Mouse (Mus musculus): ENCODE measurements at regions not wholly inside any gene's neighbourhood (a gene's known extent, or its start where the extent isn't known, plus 50 kb on each side); places are given as distances from the start of the nearest gene placed in this dataset.

GRCm38 (mm10) chr13:44059436-44059835, 274.9 kb downstream of the Cd83 start:
- Histone ChIP-seq H3K9ac (ENCODE audit: low read length) (no peak overlapping the region), H3K9me3 (ENCODE audit: control insufficient read depth, low read length) (no peaks in the 10 kb centered on the region), H3K4me2 (ENCODE audit: low read length) (no peak overlapping the region), H3K27me3 (replicated peaks; ENCODE audit: control insufficient read depth, insufficient read depth, low read length) (no peaks in the 10 kb centered on the region), H3K4me3 (ENCODE audit: low read depth, low read length) (no peak overlapping the region), H3K27ac (ENCODE audit: low read depth) (no peak overlapping the region), H3K4me1 (replicated peaks; ENCODE audit: control insufficient read depth, insufficient read depth, low read length) (peaks cover 33% of the 10 kb centered on the region), H3K36me3 (ENCODE audit: control insufficient read depth, insufficient read depth, low read length) (no peaks in the 10 kb centered on the region)
- no peak for DNase-seq (ENCODE audit: low spot score)
- no peak for ATAC-seq (replicated peaks; ENCODE audit: low FRiP score, low TSS enrichment, low read depth)
- 46% methylated on average over 8 of the region's 8 CpGs for WGBS

- Histone ChIP-seq H3K4me1 (replicated peaks; ENCODE audit: control insufficient read depth, insufficient read depth, low read length) (peaks cover 33% of the 10 kb centered on the region), H3K27me3 (replicated peaks; ENCODE audit: control insufficient read depth, insufficient read depth, low read length) (no peaks in the 10 kb centered on the region), H3K27ac (ENCODE audit: low read depth) (no peak overlapping the region), H3K4me3 (ENCODE audit: low read depth, low read length) (no peak overlapping the region), H3K4me2 (ENCODE audit: low read length) (no peak overlapping the region), H3K36me3 (ENCODE audit: control insufficient read depth, insufficient read depth, low read length) (no peaks in the 10 kb centered on the region), H3K9ac (ENCODE audit: low read length) (no peak overlapping the region), H3K9me3 (ENCODE audit: control insufficient read depth, low read length) (no peaks in the 10 kb centered on the region)
- DNase-seq (ENCODE audit: low spot score) (no peak), ATAC-seq (replicated peaks; ENCODE audit: low FRiP score, low TSS enrichment, low read depth) (no peak)
- 80% methylated on average over 4 of the region's 4 CpGs for WGBS
Measured at GRCm38 (mm10) chr13:44061286-44061685, 276.7 kb downstream of the Cd83 start.

- no peaks in the 10 kb centered on the region for H3K9me3 ChIP-seq (ENCODE audit: control insufficient read depth, low read length)
- no peak overlapping the region for H3K27ac ChIP-seq (ENCODE audit: low read depth)
- 36% methylated on average over 7 of the region's 7 CpGs for WGBS
- H3K4me2 ChIP-seq (ENCODE audit: low read length), result peak overlapping the region; percentile 22; the same call in 1 of the 2 replicates
- H3K36me3 ChIP-seq (ENCODE audit: control insufficient read depth, insufficient read depth, low read length), result no peaks in the 10 kb centered on the region
- peaks cover 29% of the 10 kb centered on the region for H3K4me1 ChIP-seq (replicated peaks; ENCODE audit: control insufficient read depth, insufficient read depth, low read length)
- H3K9ac ChIP-seq (ENCODE audit: low read length), result no peak overlapping the region
- no peak for DNase-seq (ENCODE audit: low spot score)
- no peak overlapping the region for H3K4me3 ChIP-seq (ENCODE audit: low read depth, low read length)
- no peak for ATAC-seq (replicated peaks; ENCODE audit: low FRiP score, low TSS enrichment, low read depth)
- H3K27me3 ChIP-seq (replicated peaks; ENCODE audit: control insufficient read depth, insufficient read depth, low read length), result no peaks in the 10 kb centered on the region
Measured at GRCm38 (mm10) chr13:44061721-44062300, 277.2 kb downstream of the Cd83 start.

GRCm38 (mm10) chr13:44063317-44063716, 278.7 kb downstream of the Cd83 start:
- Histone ChIP-seq H3K27me3 (replicated peaks; ENCODE audit: control insufficient read depth, insufficient read depth, low read length) (no peaks in the 10 kb centered on the region), H3K27ac (ENCODE audit: low read depth) (no peak overlapping the region), H3K9me3 (ENCODE audit: control insufficient read depth, low read length) (no peaks in the 10 kb centered on the region), H3K4me1 (replicated peaks; ENCODE audit: control insufficient read depth, insufficient read depth, low read length) (peaks cover 25% of the 10 kb centered on the region), H3K36me3 (ENCODE audit: control insufficient read depth, insufficient read depth, low read length) (no peaks in the 10 kb centered on the region), H3K4me3 (ENCODE audit: low read depth, low read length) (no peak overlapping the region), H3K4me2 (ENCODE audit: low read length) (no peak overlapping the region), H3K9ac (ENCODE audit: low read length) (no peak overlapping the region)
- no peak for ATAC-seq (replicated peaks; ENCODE audit: low FRiP score, low TSS enrichment, low read depth)
- no peak for DNase-seq (ENCODE audit: low spot score)
- WGBS, result 59% methylated on average over 8 of the region's 8 CpGs

GRCm38 (mm10) chr13:44064026-44064425, 279.5 kb downstream of the Cd83 start:
- peaks cover 25% of the 10 kb centered on the region for H3K4me1 ChIP-seq (replicated peaks; ENCODE audit: control insufficient read depth, insufficient read depth, low read length)
- no peak for DNase-seq (ENCODE audit: low spot score)
- no peak overlapping the region for H3K9ac ChIP-seq (ENCODE audit: low read length)
- WGBS, result 80% methylated on average over 3 of the region's 3 CpGs
- no peaks in the 10 kb centered on the region for H3K9me3 ChIP-seq (ENCODE audit: control insufficient read depth, low read length)
- no peaks in the 10 kb centered on the region for H3K27me3 ChIP-seq (replicated peaks; ENCODE audit: control insufficient read depth, insufficient read depth, low read length)
- H3K4me2 ChIP-seq (ENCODE audit: low read length), result no peak overlapping the region
- H3K4me3 ChIP-seq (ENCODE audit: low read depth, low read length), result no peak overlapping the region
- no peak overlapping the region for H3K27ac ChIP-seq (ENCODE audit: low read depth)
- no peaks in the 10 kb centered on the region for H3K36me3 ChIP-seq (ENCODE audit: control insufficient read depth, insufficient read depth, low read length)
- ATAC-seq (replicated peaks; ENCODE audit: low FRiP score, low TSS enrichment, low read depth), result no peak

- no peaks in the 10 kb centered on the region for H3K9me3 ChIP-seq (ENCODE audit: control insufficient read depth, low read length)
- ATAC-seq (replicated peaks; ENCODE audit: low FRiP score, low TSS enrichment, low read depth) (no peak), DNase-seq (ENCODE audit: low spot score) (no peak)
- no peak overlapping the region for H3K4me2 ChIP-seq (ENCODE audit: low read length)
- H3K4me3 ChIP-seq (ENCODE audit: low read depth, low read length), result no peak overlapping the region
- peak overlapping the region; percentile 17; the same call in 1 of the 2 replicates for H3K27ac ChIP-seq (ENCODE audit: low read depth)
- no peak overlapping the region for H3K9ac ChIP-seq (ENCODE audit: low read length)
- 13% methylated on average over 13 of the region's 13 CpGs for WGBS
- no peaks in the 10 kb centered on the region for H3K36me3 ChIP-seq (ENCODE audit: control insufficient read depth, insufficient read depth, low read length)
- H3K4me1 ChIP-seq (replicated peaks; ENCODE audit: control insufficient read depth, insufficient read depth, low read length), result peaks cover 25% of the 10 kb centered on the region
- H3K27me3 ChIP-seq (replicated peaks; ENCODE audit: control insufficient read depth, insufficient read depth, low read length), result no peaks in the 10 kb centered on the region
Measured at GRCm38 (mm10) chr13:44065741-44066185, 281.2 kb downstream of the Cd83 start.

- H3K36me3 ChIP-seq (ENCODE audit: control insufficient read depth, insufficient read depth, low read length), result no peaks in the 10 kb centered on the region
- no peaks in the 10 kb centered on the region for H3K27me3 ChIP-seq (replicated peaks; ENCODE audit: control insufficient read depth, insufficient read depth, low read length)
- DNase-seq (ENCODE audit: low spot score) (no peak), ATAC-seq (replicated peaks; ENCODE audit: low FRiP score, low TSS enrichment, low read depth) (no peak)
- no peak overlapping the region for H3K4me3 ChIP-seq (ENCODE audit: low read depth, low read length)
- no peak overlapping the region for H3K27ac ChIP-seq (ENCODE audit: low read depth)
- H3K4me2 ChIP-seq (ENCODE audit: low read length), result no peak overlapping the region
- peaks cover 19% of the 10 kb centered on the region for H3K4me1 ChIP-seq (replicated peaks; ENCODE audit: control insufficient read depth, insufficient read depth, low read length)
- H3K9ac ChIP-seq (ENCODE audit: low read length), result no peak overlapping the region
- H3K9me3 ChIP-seq (ENCODE audit: control insufficient read depth, low read length), result no peaks in the 10 kb centered on the region
- WGBS, result 36% methylated on average over 2 of the region's 2 CpGs
Measured at GRCm38 (mm10) chr13:44067244-44067643, 282.7 kb downstream of the Cd83 start.

GRCm38 (mm10) chr13:44068951-44069350, 284.4 kb downstream of the Cd83 start:
- DNase-seq (ENCODE audit: low spot score) (no peak), ATAC-seq (replicated peaks; ENCODE audit: low FRiP score, low TSS enrichment, low read depth) (no peak)
- Histone ChIP-seq H3K9ac (ENCODE audit: low read length) (no peak overlapping the region), H3K9me3 (ENCODE audit: control insufficient read depth, low read length) (no peaks in the 10 kb centered on the region), H3K36me3 (ENCODE audit: control insufficient read depth, insufficient read depth, low read length) (no peaks in the 10 kb centered on the region), H3K4me3 (ENCODE audit: low read depth, low read length) (no peak overlapping the region), H3K4me2 (ENCODE audit: low read length) (no peak overlapping the region), H3K27ac (ENCODE audit: low read depth) (no peak overlapping the region), H3K4me1 (replicated peaks; ENCODE audit: control insufficient read depth, insufficient read depth, low read length) (peaks cover 13% of the 10 kb centered on the region), H3K27me3 (replicated peaks; ENCODE audit: control insufficient read depth, insufficient read depth, low read length) (no peaks in the 10 kb centered on the region)
- 82% methylated on average over 5 of the region's 5 CpGs for WGBS

- ATAC-seq (replicated peaks; ENCODE audit: low FRiP score, low TSS enrichment, low read depth) (no peak), DNase-seq (ENCODE audit: low spot score) (peak; percentile 31)
- WGBS, result 86% methylated on average over 9 of the region's 9 CpGs
Measured at GRCm38 (mm10) chr13:44073122-44073521, 288.5 kb downstream of the Cd83 start.

More at GRCm38 (mm10) chr13:44073122-44073521, 288.5 kb downstream of the Cd83 start:
- Histone ChIP-seq H3K4me1 (replicated peaks; ENCODE audit: control insufficient read depth, insufficient read depth, low read length) (no peaks in the 10 kb centered on the region), H3K4me3 (ENCODE audit: low read depth, low read length) (no peak overlapping the region), H3K27ac (ENCODE audit: low read depth) (no peak overlapping the region), H3K36me3 (ENCODE audit: control insufficient read depth, insufficient read depth, low read length) (no peaks in the 10 kb centered on the region), H3K4me2 (ENCODE audit: low read length) (no peak overlapping the region), H3K9ac (ENCODE audit: low read length) (no peak overlapping the region), H3K9me3 (ENCODE audit: control insufficient read depth, low read length) (no peaks in the 10 kb centered on the region), H3K27me3 (replicated peaks; ENCODE audit: control insufficient read depth, insufficient read depth, low read length) (no peaks in the 10 kb centered on the region)

All from intestine, embryonic 14.5 days (tissue).